Mouse (Mus musculus) MEL (cell line): ENCODE data around the gene Gpr37l1.

Source experiments
- BHLHE40 ChIP-seq: IDR thresholded peaks from 2 replicates; pipeline ENCODE4 v1.6.1; 2012; ENCODE audit warnings: low read depth, mild to moderate bottlenecking, inconsistent platforms, low read length, improper control_type of control experiment, borderline replicate concordance
- CTCF ChIP-seq, 3 experiments: IDR thresholded peaks in 2 of 3; conservative IDR thresholded peaks in 1 of 3; 2 replicates each; pipeline ENCODE4 v1.5.1; 2011 to 2012; ENCODE audit warnings: low read length in 3 of 3, low read depth in 2 of 3, mild to moderate bottlenecking in 2 of 3, improper control_type of control experiment in 1 of 3, inconsistent platforms in 1 of 3, mixed read lengths in 1 of 3, moderate library complexity in 1 of 3; ENCODE audit not compliant: control insufficient read depth in 1 of 3, insufficient read depth in 1 of 3, poor library complexity in 1 of 3, severe bottlenecking in 1 of 3
- EP300 ChIP-seq, 2 experiments: IDR thresholded peaks; 2 replicates each; pipeline ENCODE4 v1.6.1; 2011; ENCODE audit warnings: improper control_type of control experiment in 2 of 2, low read length in 2 of 2, low read depth in 1 of 2, mild to moderate bottlenecking in 1 of 2
- GABPA ChIP-seq: IDR thresholded peaks from 2 replicates; pipeline ENCODE4 v1.6.1; 2012; ENCODE audit warnings: low read depth, mild to moderate bottlenecking, inconsistent platforms, low read length, improper control_type of control experiment, moderate library complexity
- POLR2AphosphoS2 ChIP-seq: IDR thresholded peaks from 2 replicates; pipeline ENCODE4 v1.6.1; 2011; ENCODE audit warnings: low read length, improper control_type of control experiment
- TBP ChIP-seq: IDR thresholded peaks from 2 replicates; pipeline ENCODE4 v1.8.0; 2011; ENCODE audit warnings: low read depth, low read length, improper control_type of control experiment
- TCF12 ChIP-seq: IDR thresholded peaks from 2 replicates; pipeline ENCODE4 v1.6.1; 2014; ENCODE audit warnings: low read depth, mild to moderate bottlenecking, inconsistent platforms, low read length, improper control_type of control experiment, moderate library complexity
- USF1 ChIP-seq: IDR thresholded peaks from 2 replicates; pipeline ENCODE4 v1.6.1; 2014; ENCODE audit warnings: low read depth, mild to moderate bottlenecking, inconsistent platforms, low read length, improper control_type of control experiment, moderate library complexity

DNA sequence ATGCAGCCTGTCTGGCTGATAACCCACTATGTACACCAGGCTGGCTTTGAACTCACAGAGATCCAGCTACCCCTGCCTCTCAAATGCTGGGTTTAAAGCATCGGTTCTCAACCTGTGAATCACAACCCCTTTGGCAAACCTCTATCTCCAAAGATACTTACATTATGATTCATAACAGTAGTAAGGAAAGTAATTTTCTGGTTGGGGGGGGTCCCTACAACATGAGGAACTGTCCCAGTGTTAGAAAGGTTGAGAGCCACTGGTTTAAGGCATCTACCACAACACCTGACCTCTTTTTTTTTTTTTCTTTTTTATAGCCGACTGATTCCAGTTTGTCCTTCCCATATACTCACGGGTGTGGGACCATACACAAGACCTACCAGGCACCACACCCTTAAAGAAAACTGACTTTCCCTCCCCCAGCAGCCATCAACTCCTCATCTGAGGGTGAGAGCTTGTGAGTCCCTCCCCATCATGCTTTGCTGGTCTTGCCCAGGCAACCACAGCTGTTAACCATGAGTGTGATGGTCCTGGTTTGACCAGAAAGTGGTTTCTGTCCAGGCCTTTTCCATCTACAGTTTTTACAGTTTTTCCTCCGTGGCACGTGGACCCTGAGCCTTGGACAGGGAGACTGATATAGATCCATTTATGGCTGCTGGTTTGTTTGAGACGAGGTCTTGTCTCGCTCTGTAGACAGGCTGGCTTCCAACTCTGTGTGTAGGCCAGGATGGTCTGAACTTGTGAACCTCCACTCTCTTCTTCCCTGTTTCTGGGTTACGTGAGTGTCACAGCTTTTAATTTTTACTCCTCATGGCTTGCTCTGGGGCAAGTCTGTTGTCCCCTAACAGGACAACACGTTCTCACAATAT lies 46.5 kb upstream of the Gpr37l1 start:
- TF ChIP-seq USF1 (no peak), TBP (no peak), GABPA (no peak), TCF12 (no peak), POLR2AphosphoS2 (no peak), CTCF (IDR thresholded peaks at IDR 0.05 in 2 of 3, conservative IDR thresholded peaks at IDR 0.05 in 1 of 3; ENCODE audit: control insufficient read depth in 1 of 3, insufficient read depth in 1 of 3, low read depth in 2 of 3, low read length in 3 of 3, poor library complexity in 1 of 3, severe bottlenecking in 1 of 3) (no peak), EP300 (IDR thresholded peaks at IDR 0.05; ENCODE audit: low read depth in 1 of 2, low read length in 2 of 2) (no peak), BHLHE40 (no peak)
